Mouse (Mus musculus) intestine, embryonic 16.5 days (tissue): ENCODE measurements around the gene Ndufb7. TPM values are rescaled to one million over a fixed set of nuclear protein-coding genes. Genes with fewer than 3 reads are reported as not detected.

Source experiments
- ATAC-seq: fragments of 200-750 bp; cut with Nextera tagmentation; 2 replicates; pipeline ENCODE4 v1.8.0; 2017; ENCODE audit warnings: moderate TSS enrichment, moderate library complexity
- H3K27ac ChIP-seq: fragments of 300-500 bp; sonication (generic); 2 replicates; pipeline ENCODE4 v1.5.1; 2014; ENCODE audit warnings: mild to moderate bottlenecking, low read length
- H3K27me3 ChIP-seq: fragments of 300-500 bp; sonication (generic); replicated peaks from 2 replicates; pipeline ENCODE4 v1.6.1; 2014; ENCODE audit warnings: low read length, control low read depth, mixed read lengths; ENCODE audit not compliant: control insufficient read depth, insufficient read depth
- H3K36me3 ChIP-seq: fragments of 300-500 bp; sonication (generic); 2 replicates; pipeline ENCODE4 v1.6.1; 2014; ENCODE audit warnings: low read length, control low read depth; ENCODE audit not compliant: control insufficient read depth, insufficient read depth
- H3K4me1 ChIP-seq: fragments of 300-500 bp; sonication (generic); 2 replicates; pipeline ENCODE4 v1.6.1; 2014; ENCODE audit warnings: low read length, control low read depth, mixed read lengths; ENCODE audit not compliant: control insufficient read depth, insufficient read depth
- H3K4me2 ChIP-seq: fragments of 300-500 bp; sonication (generic); 2 replicates; pipeline ENCODE4 v1.6.1; 2014; ENCODE audit warnings: low read depth, low read length, control low read depth
- H3K4me3 ChIP-seq: fragments of 300-500 bp; sonication (generic); 2 replicates; pipeline ENCODE4 v1.5.1; 2014; ENCODE audit warnings: mild to moderate bottlenecking, low read length
- H3K9ac ChIP-seq: fragments of 300-500 bp; sonication (generic); 2 replicates; pipeline ENCODE4 v1.6.1; 2014; ENCODE audit warnings: low read depth, low read length
- H3K9me3 ChIP-seq: fragments of 300-500 bp; sonication (generic); 2 replicates; pipeline ENCODE4 v1.6.1; 2016; ENCODE audit warnings: low read length, control low read depth; ENCODE audit not compliant: control insufficient read depth
- WGBS: fragments of 180-500 bp; shearing (Covaris S2); extraction: QIAGEN DNeasy Blood & Tissue Kit; methylation state at CpG from one replicate; pipeline ENCODE4 v1.1.7; 2014; 5-methylcytosine and 5-hydroxymethylcytosine counted together
- polyA plus RNA-seq: library from polyadenylated mRNA; unstranded; fragments of >200 nt; fragmentation: Nextera tagmentation; extraction: Ambion mirVana; gene quantifications from 2 replicates; pipeline ENCODE4 v1.2.1, GENCODE M21; 2015

Ndufb7 gene
- polyA plus RNA-seq, 1 experiment from 2014 or later: 429 TPM

DNA sequence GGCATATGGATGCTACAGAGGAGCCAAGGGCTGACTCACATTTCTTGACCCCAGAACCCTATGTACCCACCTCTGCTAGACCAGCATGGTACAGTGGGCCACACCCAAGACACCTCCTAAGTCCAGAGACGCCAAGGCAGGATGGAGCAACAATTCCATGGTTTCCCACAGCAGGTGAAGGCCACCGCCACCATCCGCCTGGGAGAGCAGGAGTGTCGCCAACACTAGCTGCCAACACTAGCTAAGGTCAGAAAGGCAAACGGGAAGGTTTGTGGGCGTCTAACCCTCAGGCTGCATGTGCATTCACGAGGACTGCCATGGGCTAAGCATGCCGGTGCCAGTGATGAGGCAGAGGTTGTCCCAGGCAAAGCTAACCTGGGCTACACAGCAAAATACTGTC is 15.8 kb downstream of the Ndufb7 start:
- Histone ChIP-seq H3K27me3 (no peaks in the 10 kb centered on the region), H3K36me3 (no peaks in the 10 kb centered on the region), H3K4me2 (no peak overlapping the region), H3K9ac (no peak overlapping the region), H3K4me3 (no peak overlapping the region), H3K27ac (no peak overlapping the region), H3K4me1 (peaks cover 40% of the 10 kb centered on the region), H3K9me3 (no peaks in the 10 kb centered on the region)
- ATAC-seq: no peak
- 85% methylated on average over 8 of the region's 8 CpGs for WGBS

DNA sequence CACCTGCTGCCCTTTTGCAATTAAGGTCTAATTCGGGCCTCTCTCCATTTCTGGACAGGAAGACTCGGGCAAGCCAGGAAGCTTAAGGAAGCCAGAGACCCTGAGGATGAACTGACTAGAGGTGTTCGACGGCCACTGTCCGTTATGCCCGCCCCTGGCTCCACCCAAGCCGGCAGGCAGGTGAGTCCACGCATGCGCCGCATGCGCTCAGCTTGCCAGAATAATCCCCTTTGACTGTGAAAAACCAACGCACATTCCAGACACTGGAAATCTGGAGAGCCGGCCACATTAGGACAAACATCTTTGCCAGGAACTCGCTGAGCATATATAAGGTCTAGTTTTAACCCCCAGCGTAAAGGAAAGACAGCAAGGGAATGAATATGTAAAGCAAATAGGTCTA is 16.8 kb downstream of the Ndufb7 start:
- WGBS: 78% methylated on average over 15 of the region's 15 CpGs

DNA sequence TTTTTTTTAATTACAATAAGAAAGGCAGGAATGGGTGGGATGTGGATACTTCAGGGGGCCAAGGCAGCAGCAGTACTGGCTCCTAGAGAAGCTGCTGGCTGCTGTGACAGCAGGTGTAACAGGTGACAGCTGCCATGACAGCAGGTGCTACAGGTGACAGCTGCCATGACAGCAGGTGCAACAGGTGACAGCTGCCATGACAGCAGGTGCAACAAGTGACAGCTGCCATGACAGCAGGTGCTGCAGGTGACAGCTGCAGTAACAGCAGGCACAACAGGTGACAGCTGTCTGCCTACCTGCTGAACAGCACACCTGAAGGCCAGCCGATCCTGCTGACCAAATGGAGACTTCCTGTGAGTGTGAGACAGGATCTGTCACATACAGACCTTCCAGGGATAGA is 18.3 kb downstream of the Ndufb7 start:
- 80% methylated on average over 1 of the region's 1 CpGs for WGBS

More for the DNA sequence above, 16.8 kb downstream of the Ndufb7 start:
- Histone ChIP-seq H3K9ac (no peak overlapping the region), H3K4me2 (no peak overlapping the region), H3K27me3 (no peaks in the 10 kb centered on the region), H3K9me3 (no peaks in the 10 kb centered on the region), H3K36me3 (no peaks in the 10 kb centered on the region), H3K4me3 (no peak overlapping the region), H3K27ac (no peak overlapping the region), H3K4me1 (peaks cover 33% of the 10 kb centered on the region)
- no peak for ATAC-seq

DNA sequence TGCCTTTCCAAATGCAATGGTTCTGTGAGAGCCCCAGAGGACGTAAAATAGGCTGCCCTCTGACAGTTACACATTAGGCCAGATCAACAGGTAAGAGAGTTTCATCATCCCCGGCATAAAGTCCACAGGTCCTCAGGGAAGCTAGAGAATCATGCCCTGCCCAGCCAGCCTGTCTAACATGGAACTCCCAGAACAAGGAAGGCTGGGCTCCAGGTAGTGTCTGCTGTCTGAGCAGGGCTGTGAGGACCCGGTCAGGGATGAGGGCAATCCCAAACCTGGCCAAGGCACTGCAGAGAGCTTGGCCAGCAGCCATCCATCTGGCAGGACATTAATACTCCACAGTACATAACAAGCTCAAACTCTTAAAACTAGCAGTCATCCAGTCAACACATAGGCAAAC is 18.9 kb downstream of the Ndufb7 start:
- Histone ChIP-seq H3K36me3 (no peaks in the 10 kb centered on the region), H3K9ac (no peak overlapping the region), H3K27ac (peak overlapping the region; percentile 64), H3K4me3 (no peak overlapping the region), H3K27me3 (no peaks in the 10 kb centered on the region), H3K4me2 (no peak overlapping the region), H3K4me1 (peaks cover 30% of the 10 kb centered on the region), H3K9me3 (no peaks in the 10 kb centered on the region)
- ATAC-seq: peak; percentile 64
- 53% methylated on average over 3 of the region's 3 CpGs for WGBS

More for the DNA sequence above, 18.3 kb downstream of the Ndufb7 start:
- 0 out of 2 replicates have a peak, but pooled peaks have one; percentile 11 for ATAC-seq
- no peak overlapping the region for H3K9ac ChIP-seq
- H3K9me3 ChIP-seq: no peaks in the 10 kb centered on the region
- H3K36me3 ChIP-seq: no peaks in the 10 kb centered on the region
- H3K4me3 ChIP-seq: no peak overlapping the region
- H3K4me1 ChIP-seq: peaks cover 25% of the 10 kb centered on the region
- no peak overlapping the region for H3K4me2 ChIP-seq
- H3K27ac ChIP-seq: peak overlapping the region; percentile 64
- H3K27me3 ChIP-seq: no peaks in the 10 kb centered on the region

DNA sequence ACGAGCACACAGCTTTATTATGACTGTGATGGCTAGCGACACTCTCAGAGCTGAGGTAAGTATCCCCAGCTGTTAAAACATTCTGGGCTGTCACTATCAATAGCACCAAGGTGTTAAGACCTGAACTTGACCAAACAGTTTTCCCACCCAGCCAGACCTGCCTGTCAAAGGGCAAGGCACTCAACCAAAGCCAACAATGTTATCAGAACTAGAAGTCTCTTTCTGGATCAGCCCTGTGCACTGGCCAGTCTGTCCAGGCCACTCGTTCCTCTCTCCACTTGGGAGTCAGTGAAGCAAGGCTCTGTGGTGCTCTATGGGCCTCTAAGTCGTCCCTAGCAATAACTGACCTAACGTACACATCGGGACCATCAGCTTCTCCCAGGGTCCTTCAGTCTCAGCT is 21.2 kb downstream of the Ndufb7 start:
- no peaks in the 10 kb centered on the region for H3K27me3 ChIP-seq
- H3K36me3 ChIP-seq: no peaks in the 10 kb centered on the region
- H3K4me3 ChIP-seq: no peak overlapping the region
- 83% methylated on average over 6 of the region's 6 CpGs for WGBS
- no peak overlapping the region for H3K4me2 ChIP-seq
- H3K9me3 ChIP-seq: no peaks in the 10 kb centered on the region
- peaks cover 34% of the 10 kb centered on the region for H3K4me1 ChIP-seq
- H3K9ac ChIP-seq: no peak overlapping the region
- ATAC-seq: no peak
- no peak overlapping the region for H3K27ac ChIP-seq

DNA sequence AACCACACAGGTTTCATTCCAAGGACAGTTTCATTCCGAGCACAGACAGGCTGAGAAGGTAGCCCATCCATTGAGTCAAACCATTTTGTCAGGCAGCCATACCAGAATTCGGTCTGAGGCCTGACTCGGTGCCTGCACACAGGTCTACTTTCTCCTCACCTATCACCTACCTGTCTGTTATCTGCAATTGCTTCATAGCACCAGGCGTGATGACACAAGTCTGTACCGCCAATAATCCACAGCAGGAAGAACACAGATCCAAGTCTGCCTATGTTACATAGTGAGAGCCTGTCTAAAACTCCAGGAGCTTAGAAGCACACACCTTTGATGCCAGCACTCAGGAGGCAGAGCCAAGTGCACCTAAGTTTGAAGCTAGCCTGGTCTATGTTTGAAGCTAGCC is 22.4 kb downstream of the Ndufb7 start:
- WGBS: 78% methylated on average over 5 of the region's 5 CpGs
- Histone ChIP-seq H3K4me2 (no peak overlapping the region), H3K4me1 (peaks cover 40% of the 10 kb centered on the region), H3K4me3 (no peak overlapping the region), H3K27ac (no peak overlapping the region), H3K9ac (no peak overlapping the region), H3K9me3 (no peaks in the 10 kb centered on the region), H3K36me3 (no peaks in the 10 kb centered on the region), H3K27me3 (no peaks in the 10 kb centered on the region)
- ATAC-seq: no peak

DNA sequence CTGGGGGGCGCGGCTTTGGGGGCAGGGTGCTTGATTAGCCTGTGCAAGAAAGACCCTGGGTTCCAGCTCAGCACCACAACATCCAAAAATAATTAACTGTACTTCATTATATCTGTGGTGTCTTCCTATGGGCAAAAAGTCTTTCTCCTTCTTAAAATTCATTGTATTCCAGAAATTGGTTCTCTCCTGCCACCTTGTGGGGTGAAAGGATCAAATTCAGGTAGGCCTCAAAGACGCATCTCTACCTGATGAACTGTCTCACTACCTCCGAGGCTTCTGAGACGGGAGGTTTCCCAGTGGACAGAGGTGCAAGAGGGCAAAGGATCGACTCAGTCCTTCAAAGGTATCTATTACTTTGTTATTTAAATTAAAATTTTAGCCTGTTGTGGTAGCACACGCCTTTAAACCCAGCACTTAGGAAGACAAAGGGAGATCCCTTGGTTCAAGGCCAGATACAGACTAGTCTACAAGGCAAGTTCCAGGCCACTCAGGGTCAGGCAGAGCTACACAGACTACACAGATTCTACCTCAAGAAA is 24.1 kb downstream of the Ndufb7 start:
- no peak overlapping the region for H3K27ac ChIP-seq
- H3K4me1 ChIP-seq: peaks cover 37% of the 10 kb centered on the region
- no peak overlapping the region for H3K4me2 ChIP-seq
- no peaks in the 10 kb centered on the region for H3K27me3 ChIP-seq
- H3K9ac ChIP-seq: no peak overlapping the region
- ATAC-seq: no peak
- H3K4me3 ChIP-seq: no peak overlapping the region
- no peaks in the 10 kb centered on the region for H3K36me3 ChIP-seq
- 77% methylated on average over 7 of the region's 7 CpGs for WGBS
- no peaks in the 10 kb centered on the region for H3K9me3 ChIP-seq

DNA sequence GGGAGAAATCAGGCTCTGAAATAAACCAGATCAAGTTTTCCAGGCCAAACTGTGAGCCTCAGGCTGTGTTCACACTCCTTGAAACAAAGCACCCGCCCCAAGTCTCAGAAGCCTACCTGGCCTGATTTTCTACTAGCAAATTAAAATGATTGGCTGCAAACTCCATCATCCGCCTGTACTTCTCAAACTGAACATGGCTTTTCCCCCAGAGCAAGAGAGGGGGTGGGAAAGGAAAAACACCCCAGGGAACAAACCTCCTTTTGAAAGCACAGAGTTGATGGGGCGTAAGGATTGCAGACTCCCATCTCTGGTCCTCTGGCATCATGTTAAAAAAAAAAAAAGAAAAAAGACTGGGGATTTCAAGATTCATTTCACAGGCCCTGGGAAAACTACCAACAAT is 26.2 kb downstream of the Ndufb7 start:
- no peaks in the 10 kb centered on the region for H3K36me3 ChIP-seq
- ATAC-seq: no peak
- H3K27me3 ChIP-seq: no peaks in the 10 kb centered on the region
- peak overlapping the region; percentile 86 for H3K4me3 ChIP-seq
- WGBS: 46% methylated on average over 3 of the region's 3 CpGs
- peak overlapping the region; percentile 55 for H3K9ac ChIP-seq
- no peaks in the 10 kb centered on the region for H3K9me3 ChIP-seq
- peaks cover 29% of the 10 kb centered on the region for H3K4me1 ChIP-seq
- no peak overlapping the region for H3K27ac ChIP-seq
- peak overlapping the region; percentile 79 for H3K4me2 ChIP-seq

DNA sequence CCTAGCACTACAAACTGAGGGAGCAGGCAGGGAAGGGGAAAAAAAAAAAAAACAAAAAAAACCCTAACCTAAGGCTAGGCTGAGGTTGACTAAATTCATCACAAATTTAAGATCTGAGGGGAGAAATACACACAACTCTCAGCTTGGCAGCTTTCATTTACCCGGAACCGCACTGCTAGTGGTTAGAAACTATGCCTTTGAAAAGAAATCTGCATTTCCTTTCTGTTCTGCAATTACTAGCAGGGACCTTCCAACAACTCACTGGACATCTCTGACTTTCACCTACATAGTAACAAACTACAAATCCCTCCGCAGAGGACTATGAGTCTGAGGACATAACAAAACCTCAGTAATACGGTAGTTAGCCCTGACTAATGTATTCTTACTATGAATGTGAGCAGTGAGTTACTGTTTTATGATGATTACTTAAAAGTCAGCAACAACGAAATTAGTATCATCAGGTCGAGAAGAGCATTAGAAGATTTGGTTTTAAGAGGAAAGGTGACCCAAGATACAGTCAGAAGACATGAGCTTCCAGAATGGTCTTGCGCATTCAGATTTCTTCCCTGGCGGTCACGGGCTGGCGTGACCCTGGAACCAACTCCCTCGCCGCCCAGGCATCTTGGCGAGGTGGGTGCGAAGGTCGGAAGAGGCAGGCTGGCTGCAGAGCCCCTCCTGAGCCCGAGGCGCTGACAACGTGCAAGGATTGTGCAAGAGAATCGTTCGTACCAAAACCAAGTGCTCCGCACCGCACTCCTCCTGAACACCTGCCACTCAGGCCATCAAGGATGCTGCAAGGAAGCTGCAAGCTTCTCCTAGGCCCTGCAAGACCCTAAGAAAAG is 27.1 kb downstream of the Ndufb7 start:
- H3K4me2 ChIP-seq: peak overlapping the region; percentile 79
- no peaks in the 10 kb centered on the region for H3K36me3 ChIP-seq
- ATAC-seq: peak; percentile 52
- peak overlapping the region; percentile 86 for H3K4me3 ChIP-seq
- H3K27ac ChIP-seq: peak overlapping the region; percentile 92
- peaks cover 26% of the 10 kb centered on the region for H3K4me1 ChIP-seq
- 3% methylated on average over 22 of the region's 22 CpGs for WGBS
- H3K9me3 ChIP-seq: no peaks in the 10 kb centered on the region
- no peaks in the 10 kb centered on the region for H3K27me3 ChIP-seq
- peak overlapping the region; percentile 90 for H3K9ac ChIP-seq
